In genomic region chr6:124898359-124898758, GRCm38 (mm10) we compare ENCODE assay signal across 19 mouse cellular contexts. TPM values are rescaled to one million over a fixed set of nuclear protein-coding genes. Genes with fewer than 3 reads are reported as not detected.
A peak's percentile ranks its signal among the peaks of the same experiment; 100 is the strongest.
DNase-seq lines count a peak whose midpoint lies in the region; ATAC-seq and TF ChIP-seq lines count a peak whose summit lies in the region.
"Had no signal": no experiment of that assay in that cellular context is flagged by ENCODE, and none has a peak within 500 bp of the region (broad histone marks: within the 10 kb centered on the region; RNA-seq: fewer than 3 reads in every experiment).

No protein-coding gene starts in this region.

- no peak overlapping the region for H3K4me3 ChIP-seq in midbrain, postnatal 0 days (ENCODE audit: low read depth, low read length)
- H3K4me3 ChIP-seq in midbrain, embryonic 15.5 days = no peak overlapping the region
- H3K4me3 ChIP-seq in forebrain, embryonic 15.5 days = no peak overlapping the region
- H3K4me3 ChIP-seq in stomach, postnatal 0 days (ENCODE audit: low read depth, low read length) = no peak overlapping the region
- H3K4me3 ChIP-seq: heart, embryonic 12.5 days; limb, embryonic 13.5 days had no signal

- DNase-seq in midbrain, postnatal 0 days (ENCODE audit: low spot score) = peak; percentile 37
- peak; percentile 54 for DNase-seq in CD4-positive, CD25-positive, alpha-beta regulatory T cell, adult 2 months (ENCODE audit: low read depth, low spot score)
- DNase-seq in naive thymus-derived CD4-positive, alpha-beta T cell, adult 2 months (ENCODE audit: low read depth) = peak; percentile 73
- no peak for DNase-seq in right cerebral cortex, adult 2 months (ENCODE audit: low spot score in 2 of 2)
- no peak for DNase-seq in stomach, postnatal 0 days (ENCODE audit: low spot score)
- no peak for DNase-seq in cerebellum, postnatal 25 days
- DNase-seq: cerebellum, adult 9-11 months; gastrocnemius, postnatal 10 days; heart, postnatal 4 days; kidney, adult 11 months; kidney, postnatal 14 days; lung, postnatal 4 days had no signal

- no peaks in the 10 kb centered on the region for H3K4me1 ChIP-seq in midbrain, postnatal 0 days (ENCODE audit: insufficient read depth, low read length)
- H3K4me1 ChIP-seq in midbrain, embryonic 15.5 days = peaks cover 6% of the 10 kb centered on the region
- peaks cover 6% of the 10 kb centered on the region for H3K4me1 ChIP-seq in forebrain, embryonic 15.5 days
- no peaks in the 10 kb centered on the region for H3K4me1 ChIP-seq in stomach, postnatal 0 days (replicated peaks; ENCODE audit: control insufficient read depth, insufficient read depth)
- H3K4me1 ChIP-seq: heart, embryonic 12.5 days had no signal

- 33% methylated on average over 3 of the region's 3 CpGs for WGBS in midbrain, postnatal 0 days
- 35% methylated on average over 3 of the region's 3 CpGs for WGBS in midbrain, embryonic 15.5 days
- WGBS in forebrain, embryonic 15.5 days = 43% methylated on average over 3 of the region's 3 CpGs
- 35% methylated on average over 3 of the region's 3 CpGs for WGBS in stomach, postnatal 0 days

- no peak for ATAC-seq in midbrain, postnatal 0 days (ENCODE audit: low FRiP score)
- ATAC-seq in midbrain, embryonic 15.5 days (replicated peaks) = no peak
- ATAC-seq in forebrain, embryonic 15.5 days (replicated peaks) = no peak
- no peak for ATAC-seq in stomach, postnatal 0 days (ENCODE audit: low FRiP score, low TSS enrichment)
- ATAC-seq: midbrain, embryonic 16.5 days; Patski had no signal

- no peak overlapping the region for H3K4me2 ChIP-seq in midbrain, postnatal 0 days (ENCODE audit: low read depth, low read length, poor library complexity, severe bottlenecking)
- no peak overlapping the region for H3K4me2 ChIP-seq in midbrain, embryonic 15.5 days
- H3K4me2 ChIP-seq in forebrain, embryonic 15.5 days (replicated peaks) = no peak overlapping the region
- no peak overlapping the region for H3K4me2 ChIP-seq in stomach, postnatal 0 days (replicated peaks; ENCODE audit: low read depth)
- H3K4me2 ChIP-seq: heart, embryonic 12.5 days; limb, embryonic 13.5 days had no signal

- no peaks in the 10 kb centered on the region for H3K9me3 ChIP-seq in midbrain, postnatal 0 days (ENCODE audit: low read length)
- H3K9me3 ChIP-seq in midbrain, embryonic 15.5 days = no peaks in the 10 kb centered on the region
- no peaks in the 10 kb centered on the region for H3K9me3 ChIP-seq in forebrain, embryonic 15.5 days
- H3K9me3 ChIP-seq in stomach, postnatal 0 days (ENCODE audit: control insufficient read depth, low read length) = no peaks in the 10 kb centered on the region
- H3K9me3 ChIP-seq: heart, embryonic 12.5 days; limb, embryonic 13.5 days had no signal

- TF ChIP-seq EP300 in stomach, postnatal 0 days (optimal IDR thresholded peaks at IDR 0.05) = no peak

- no peak overlapping the region for H3K9ac ChIP-seq in midbrain, postnatal 0 days (replicated peaks; ENCODE audit: low read length, poor library complexity, severe bottlenecking)
- H3K9ac ChIP-seq in midbrain, embryonic 15.5 days = no peak overlapping the region
- no peak overlapping the region for H3K9ac ChIP-seq in forebrain, embryonic 15.5 days (replicated peaks)
- no peak overlapping the region for H3K9ac ChIP-seq in stomach, postnatal 0 days (ENCODE audit: low read length)
- H3K9ac ChIP-seq: heart, embryonic 12.5 days; limb, embryonic 13.5 days had no signal

- H3K36me3 ChIP-seq in midbrain, postnatal 0 days (ENCODE audit: insufficient read depth, low read length) = no peaks in the 10 kb centered on the region
- H3K36me3 ChIP-seq in midbrain, embryonic 15.5 days (replicated peaks) = no peaks in the 10 kb centered on the region
- no peaks in the 10 kb centered on the region for H3K36me3 ChIP-seq in forebrain, embryonic 15.5 days
- H3K36me3 ChIP-seq in stomach, postnatal 0 days (ENCODE audit: control insufficient read depth, insufficient read depth, low read length) = no peaks in the 10 kb centered on the region
- H3K36me3 ChIP-seq: heart, embryonic 12.5 days; limb, embryonic 13.5 days had no signal

- TF ChIP-seq CTCF in midbrain, postnatal 0 days (IDR thresholded peaks at IDR 0.05) = no peak
- no peak for TF ChIP-seq CTCF in stomach, postnatal 0 days (IDR thresholded peaks at IDR 0.05; ENCODE audit: low read depth)

- H3K27me3 ChIP-seq in midbrain, postnatal 0 days (ENCODE audit: insufficient read depth, low read length) = no peaks in the 10 kb centered on the region
- H3K27me3 ChIP-seq in midbrain, embryonic 15.5 days (replicated peaks) = no peaks in the 10 kb centered on the region
- no peaks in the 10 kb centered on the region for H3K27me3 ChIP-seq in forebrain, embryonic 15.5 days
- H3K27me3 ChIP-seq in stomach, postnatal 0 days (ENCODE audit: control insufficient read depth, insufficient read depth, low read length) = no peaks in the 10 kb centered on the region
- H3K27me3 ChIP-seq: heart, embryonic 12.5 days; limb, embryonic 13.5 days; Patski had no signal

- H3K27ac ChIP-seq in midbrain, postnatal 0 days (ENCODE audit: low read depth, low read length) = no peak overlapping the region
- H3K27ac ChIP-seq in midbrain, embryonic 15.5 days = no peak overlapping the region
- H3K27ac ChIP-seq in forebrain, embryonic 15.5 days (replicated peaks) = peak overlapping the region; percentile 66
- H3K27ac ChIP-seq in stomach, postnatal 0 days (replicated peaks) = no peak overlapping the region
- H3K27ac ChIP-seq: limb, embryonic 13.5 days had no signal

RNA-seq across cellular contexts. Expression of gene Cd4, which starts 10.3 kb away (rescaled TPM):
- 0.19 and 2.8 TPM in 2 replicates for total RNA-seq in midbrain, postnatal 0 days (2014; rRNA removed)
- polyA plus RNA-seq in midbrain, postnatal 0 days (2015; fragmentation: Nextera tagmentation; extraction: Ambion mirVana) = 0.25 and 0.58 TPM in 2 replicates
- polyA plus RNA-seq in midbrain, embryonic 15.5 days (2015; fragmentation: Nextera tagmentation; extraction: Ambion mirVana) = 0.21 and 0.33 TPM in 2 replicates
- 0.15 TPM in 1 of 2 replicates, not detected in the other for polyA plus RNA-seq in forebrain, embryonic 15.5 days (2015; fragmentation: Nextera tagmentation; extraction: Ambion mirVana)
- 0.45 and 0.65 TPM in 2 replicates for polyA plus RNA-seq in stomach, postnatal 0 days (2015; fragmentation: Nextera tagmentation; extraction: Ambion mirVana)
- polyA plus RNA-seq: embryonic facial prominence, embryonic 11.5 days; heart, embryonic 12.5 days; Patski had no signal

RNA-seq across cellular contexts. Expression of gene Lag3, which starts 13.1 kb away (rescaled TPM):
- total RNA-seq in midbrain, postnatal 0 days (2014; rRNA removed) = 1.1 and 2.1 TPM in 2 replicates
- 2.8 and 3.5 TPM in 2 replicates for polyA plus RNA-seq in midbrain, postnatal 0 days (2015; fragmentation: Nextera tagmentation; extraction: Ambion mirVana)
- polyA plus RNA-seq in midbrain, embryonic 15.5 days (2015; fragmentation: Nextera tagmentation; extraction: Ambion mirVana) = 2.8 and 3.2 TPM in 2 replicates
- 2.6 and 3.3 TPM in 2 replicates for polyA plus RNA-seq in forebrain, embryonic 15.5 days (2015; fragmentation: Nextera tagmentation; extraction: Ambion mirVana)
- 0.93 and 1.4 TPM in 2 replicates for polyA plus RNA-seq in stomach, postnatal 0 days (2015; fragmentation: Nextera tagmentation; extraction: Ambion mirVana)

RNA-seq across cellular contexts. Expression of gene Ptms, which starts 21.5 kb away (rescaled TPM):
- total RNA-seq in midbrain, postnatal 0 days (2014; rRNA removed) = 814 and 944 TPM in 2 replicates
- polyA plus RNA-seq in midbrain, postnatal 0 days (2015; fragmentation: Nextera tagmentation; extraction: Ambion mirVana) = 810 TPM in 2 replicates
- 880 and 884 TPM in 2 replicates for polyA plus RNA-seq in midbrain, embryonic 15.5 days (2015; fragmentation: Nextera tagmentation; extraction: Ambion mirVana)
- polyA plus RNA-seq in forebrain, embryonic 15.5 days (2015; fragmentation: Nextera tagmentation; extraction: Ambion mirVana) = 772 and 823 TPM in 2 replicates
- 260 and 276 TPM in 2 replicates for polyA plus RNA-seq in stomach, postnatal 0 days (2015; fragmentation: Nextera tagmentation; extraction: Ambion mirVana)

RNA-seq across cellular contexts. Expression of gene Mlf2, which starts 32.8 kb away (rescaled TPM):
- 512 and 647 TPM in 2 replicates for total RNA-seq in midbrain, postnatal 0 days (2014; rRNA removed)
- polyA plus RNA-seq in midbrain, postnatal 0 days (2015; fragmentation: Nextera tagmentation; extraction: Ambion mirVana) = 628 and 643 TPM in 2 replicates
- polyA plus RNA-seq in midbrain, embryonic 15.5 days (2015; fragmentation: Nextera tagmentation; extraction: Ambion mirVana) = 559 and 568 TPM in 2 replicates
- polyA plus RNA-seq in forebrain, embryonic 15.5 days (2015; fragmentation: Nextera tagmentation; extraction: Ambion mirVana) = 507 and 513 TPM in 2 replicates
- polyA plus RNA-seq in stomach, postnatal 0 days (2015; fragmentation: Nextera tagmentation; extraction: Ambion mirVana) = 312 and 330 TPM in 2 replicates

RNA-seq across cellular contexts. Expression of gene Gpr162, which starts 34.6 kb away (rescaled TPM):
- 198 and 225 TPM in 2 replicates for total RNA-seq in midbrain, postnatal 0 days (2014; rRNA removed)
- 38.3 and 39.3 TPM in 2 replicates for polyA plus RNA-seq in midbrain, postnatal 0 days (2015; fragmentation: Nextera tagmentation; extraction: Ambion mirVana)
- 41.0 and 42.0 TPM in 2 replicates for polyA plus RNA-seq in midbrain, embryonic 15.5 days (2015; fragmentation: Nextera tagmentation; extraction: Ambion mirVana)
- 25.2 and 25.9 TPM in 2 replicates for polyA plus RNA-seq in forebrain, embryonic 15.5 days (2015; fragmentation: Nextera tagmentation; extraction: Ambion mirVana)
- polyA plus RNA-seq in stomach, postnatal 0 days (2015; fragmentation: Nextera tagmentation; extraction: Ambion mirVana) = 0.45 and 0.87 TPM in 2 replicates

Comparison
In these comparisons a context has a peak if more than half of its experiments do, and no peak if none do; other contexts are left out.
1. DNase-seq: peak in midbrain, postnatal 0 days (single experiment), CD4-positive, CD25-positive, alpha-beta regulatory T cell, adult 2 months (single experiment) and naive thymus-derived CD4-positive, alpha-beta T cell, adult 2 months (single experiment); none in right cerebral cortex, adult 2 months (0 of 2), stomach, postnatal 0 days (single experiment) and cerebellum, postnatal 25 days (0 of 2).